Mouse (Mus musculus): ENCODE results near the gene Aebp2. TPM values are rescaled to one million over a fixed set of nuclear protein-coding genes. Genes with fewer than 3 reads are reported as not detected.

Gene Aebp2
- polyA plus RNA-seq, 2 experiments: 23.3 to 67.4 TPM

DNA sequence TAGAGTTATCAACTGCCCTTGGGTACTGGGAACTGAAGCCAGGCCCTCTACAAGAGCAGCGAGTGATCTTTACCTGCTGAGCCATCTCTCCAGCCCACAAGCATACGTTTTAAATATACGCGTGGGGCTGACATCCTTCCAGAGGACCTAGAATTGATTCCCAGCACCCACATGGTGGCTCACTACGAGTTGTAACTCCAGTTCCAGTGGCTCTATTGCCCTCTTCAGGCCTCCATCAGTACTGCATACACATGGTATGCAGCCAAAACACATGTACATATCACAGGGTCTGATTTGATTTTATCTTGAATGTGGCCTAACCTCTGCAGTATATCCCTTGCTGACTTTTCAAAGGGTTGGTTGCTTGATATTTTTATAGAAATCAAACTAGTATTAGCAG is 83.6 kb downstream of the Aebp2 start:
- Histone ChIP-seq H3K36me3 (ENCODE audit: control insufficient read depth, insufficient read depth, low read length) (no peaks in the 10 kb centered on the region), H3K4me1 (ENCODE audit: control insufficient read depth, insufficient read depth, low read length) (peaks cover 26% of the 10 kb centered on the region), H3K27me3 (ENCODE audit: control insufficient read depth, insufficient read depth, low read length) (no peaks in the 10 kb centered on the region), H3K4me3 (replicated peaks; ENCODE audit: low read length) (no peak overlapping the region), H3K9me3 (ENCODE audit: control insufficient read depth, low read length) (0 out of 2 replicates have a peak, but pooled peaks cover 3% of the 10 kb centered on the region), H3K4me2 (replicated peaks; ENCODE audit: low read depth, low read length, severe bottlenecking) (no peak overlapping the region), H3K27ac (replicated peaks; ENCODE audit: low read depth, low read length) (no peak overlapping the region), H3K9ac (ENCODE audit: low read depth, low read length, severe bottlenecking) (no peak overlapping the region)
- TF ChIP-seq POLR2A (IDR thresholded peaks at IDR 0.05; ENCODE audit: borderline replicate concordance, extremely low read depth, insufficient read depth, insufficient read length): no peak
- no peak for ATAC-seq (ENCODE audit: low FRiP score, low read depth)
- 94% methylated on average over 5 of the region's 5 CpGs for WGBS
- no peak for DNase-seq (ENCODE audit: low spot score)

- DNase-seq (ENCODE audit: low spot score) (no peak), ATAC-seq (ENCODE audit: low FRiP score, low read depth) (no peak)
- H3K4me2 ChIP-seq (replicated peaks; ENCODE audit: low read depth, low read length, severe bottlenecking): no peak overlapping the region
- 25% methylated on average over 10 of the region's 10 CpGs for WGBS
- TF ChIP-seq POLR2A (IDR thresholded peaks at IDR 0.05; ENCODE audit: borderline replicate concordance, extremely low read depth, insufficient read depth, insufficient read length): no peak
- H3K4me1 ChIP-seq (ENCODE audit: control insufficient read depth, insufficient read depth, low read length): peaks cover 26% of the 10 kb centered on the region
- H3K4me3 ChIP-seq (replicated peaks; ENCODE audit: low read length): no peak overlapping the region
- no peaks in the 10 kb centered on the region for H3K27me3 ChIP-seq (ENCODE audit: control insufficient read depth, insufficient read depth, low read length)
- H3K36me3 ChIP-seq (ENCODE audit: control insufficient read depth, insufficient read depth, low read length): no peaks in the 10 kb centered on the region
- no peak overlapping the region for H3K9ac ChIP-seq (ENCODE audit: low read depth, low read length, severe bottlenecking)
- H3K9me3 ChIP-seq (ENCODE audit: control insufficient read depth, low read length): 0 out of 2 replicates have a peak, but pooled peaks cover 3% of the 10 kb centered on the region
- no peak overlapping the region for H3K27ac ChIP-seq (replicated peaks; ENCODE audit: low read depth, low read length)
Observed at GRCm38 (mm10) chr6:140708059-140708458, 85.6 kb downstream of the Aebp2 start.

DNA sequence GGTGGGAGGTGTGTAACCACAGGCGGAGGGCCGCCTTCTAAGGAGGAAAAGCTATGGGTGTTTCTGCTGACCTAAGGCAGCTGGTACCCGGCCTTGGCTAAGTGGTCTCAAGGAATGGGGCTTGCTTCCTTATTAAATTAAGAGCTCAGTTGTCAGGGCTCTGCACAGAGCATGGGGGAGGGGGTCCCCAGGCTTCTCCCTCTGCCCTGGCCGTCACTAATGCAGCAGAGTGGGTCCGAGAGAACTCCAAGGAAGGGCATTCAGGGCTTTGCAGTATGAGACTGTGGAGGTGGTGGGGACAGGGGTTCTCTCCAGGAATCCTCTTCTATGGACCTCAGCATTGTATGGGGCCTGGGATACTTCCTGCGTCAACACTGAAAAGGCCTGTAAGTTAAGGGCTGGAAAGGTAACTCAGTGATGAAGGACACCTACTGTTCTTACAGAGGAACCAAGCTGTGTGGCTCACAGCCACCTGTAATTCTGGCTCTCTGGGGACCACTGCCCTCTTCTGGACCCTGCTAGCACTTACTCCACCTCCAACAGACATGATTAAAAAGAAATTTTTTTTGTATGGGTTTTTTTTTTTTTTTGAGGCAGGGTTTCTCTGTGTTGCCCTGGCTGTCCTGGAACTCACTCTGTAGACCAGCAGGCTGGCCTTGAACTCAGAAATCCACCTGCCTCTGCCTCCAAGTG is 87.1 kb downstream of the Aebp2 start:
- H3K4me3 ChIP-seq (replicated peaks; ENCODE audit: low read length): no peak overlapping the region
- no peak for TF ChIP-seq POLR2A (IDR thresholded peaks at IDR 0.05; ENCODE audit: borderline replicate concordance, extremely low read depth, insufficient read depth, insufficient read length)
- no peak overlapping the region for H3K9ac ChIP-seq (ENCODE audit: low read depth, low read length, severe bottlenecking)
- H3K9me3 ChIP-seq (ENCODE audit: control insufficient read depth, low read length): 0 out of 2 replicates have a peak, but pooled peaks cover 3% of the 10 kb centered on the region
- H3K4me1 ChIP-seq (ENCODE audit: control insufficient read depth, insufficient read depth, low read length): peaks cover 17% of the 10 kb centered on the region
- no peaks in the 10 kb centered on the region for H3K36me3 ChIP-seq (ENCODE audit: control insufficient read depth, insufficient read depth, low read length)
- ATAC-seq (ENCODE audit: low FRiP score, low read depth) (no peak), DNase-seq (ENCODE audit: low spot score) (no peak)
- no peaks in the 10 kb centered on the region for H3K27me3 ChIP-seq (ENCODE audit: control insufficient read depth, insufficient read depth, low read length)
- H3K27ac ChIP-seq (replicated peaks; ENCODE audit: low read depth, low read length): no peak overlapping the region
- WGBS: 57% methylated on average over 6 of the region's 6 CpGs
- H3K4me2 ChIP-seq (replicated peaks; ENCODE audit: low read depth, low read length, severe bottlenecking): no peak overlapping the region

DNA sequence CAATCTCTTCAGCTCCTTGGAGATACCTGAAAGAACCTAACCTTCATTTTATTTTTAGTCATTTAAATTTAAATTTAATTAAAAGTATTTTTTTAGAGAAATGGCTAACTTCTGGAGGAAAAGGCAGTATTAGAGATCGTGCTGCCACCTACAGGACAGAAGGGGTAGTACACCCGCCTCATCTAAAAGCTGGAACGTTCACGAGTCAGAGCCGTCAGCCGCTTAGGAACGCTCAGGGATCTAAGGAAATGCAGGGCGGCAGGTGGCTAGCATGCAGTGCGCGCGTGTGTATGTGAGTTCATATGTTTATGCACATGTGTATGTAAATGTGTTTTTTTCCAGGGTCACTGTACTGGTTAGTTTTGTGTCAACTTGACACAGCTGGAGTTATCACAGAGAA is 90.3 kb downstream of the Aebp2 start:
- Histone ChIP-seq H3K9ac (ENCODE audit: low read depth, low read length, severe bottlenecking) (no peak overlapping the region), H3K9me3 (ENCODE audit: control insufficient read depth, low read length) (no peaks in the 10 kb centered on the region), H3K27ac (replicated peaks; ENCODE audit: low read depth, low read length) (no peak overlapping the region), H3K27me3 (ENCODE audit: control insufficient read depth, insufficient read depth, low read length) (no peaks in the 10 kb centered on the region), H3K4me1 (ENCODE audit: control insufficient read depth, insufficient read depth, low read length) (peaks cover 6% of the 10 kb centered on the region; the same call in 1 of the 2 replicates), H3K4me2 (replicated peaks; ENCODE audit: low read depth, low read length, severe bottlenecking) (no peak overlapping the region), H3K4me3 (replicated peaks; ENCODE audit: low read length) (no peak overlapping the region), H3K36me3 (ENCODE audit: control insufficient read depth, insufficient read depth, low read length) (no peaks in the 10 kb centered on the region)
- WGBS: 2% methylated on average over 11 of the region's 11 CpGs
- no peak for TF ChIP-seq POLR2A (IDR thresholded peaks at IDR 0.05; ENCODE audit: borderline replicate concordance, extremely low read depth, insufficient read depth, insufficient read length)
- ATAC-seq (ENCODE audit: low FRiP score, low read depth): no peak
- DNase-seq (ENCODE audit: low spot score): peak; percentile 84

- Histone ChIP-seq H3K27me3 (ENCODE audit: control insufficient read depth, insufficient read depth, low read length) (no peaks in the 10 kb centered on the region), H3K36me3 (ENCODE audit: control insufficient read depth, insufficient read depth, low read length) (no peaks in the 10 kb centered on the region), H3K4me1 (ENCODE audit: control insufficient read depth, insufficient read depth, low read length) (no peaks in the 10 kb centered on the region), H3K4me2 (replicated peaks; ENCODE audit: low read depth, low read length, severe bottlenecking) (no peak overlapping the region), H3K9me3 (ENCODE audit: control insufficient read depth, low read length) (no peaks in the 10 kb centered on the region), H3K9ac (ENCODE audit: low read depth, low read length, severe bottlenecking) (no peak overlapping the region), H3K27ac (replicated peaks; ENCODE audit: low read depth, low read length) (no peak overlapping the region), H3K4me3 (replicated peaks; ENCODE audit: low read length) (no peak overlapping the region)
- TF ChIP-seq POLR2A (IDR thresholded peaks at IDR 0.05; ENCODE audit: borderline replicate concordance, extremely low read depth, insufficient read depth, insufficient read length): no peak
- DNase-seq (ENCODE audit: low spot score) (peak; percentile 88), ATAC-seq (ENCODE audit: low FRiP score, low read depth) (0 out of 2 replicates have a peak, but pooled peaks have one; percentile 48)
- 22% methylated on average over 10 of the region's 10 CpGs for WGBS
Observed at GRCm38 (mm10) chr6:140714905-140715365, 92.5 kb downstream of the Aebp2 start.

All from limb, embryonic 14.5 days (tissue).